Mouse (Mus musculus): ENCODE measurements at regions not wholly inside any gene's neighbourhood (a gene's known extent, or its start where the extent isn't known, plus 50 kb on each side); places are given as distances from the start of the nearest gene placed in this dataset.
"Not testable (repeated sequence)": the region's sequence is repeated elsewhere in the genome, so short reads cannot be mapped to it uniquely, and the experiment has no call there.

- no peak for DNase-seq
These were observed 75.8 kb upstream of the Hao2 start for GRCm38 (mm10) chr3:98968811-98969210.

- DNase-seq, result peak; percentile 38
These were observed 82.7 kb upstream of the Hao2 start for GRCm38 (mm10) chr3:98975777-98976176.

DNA sequence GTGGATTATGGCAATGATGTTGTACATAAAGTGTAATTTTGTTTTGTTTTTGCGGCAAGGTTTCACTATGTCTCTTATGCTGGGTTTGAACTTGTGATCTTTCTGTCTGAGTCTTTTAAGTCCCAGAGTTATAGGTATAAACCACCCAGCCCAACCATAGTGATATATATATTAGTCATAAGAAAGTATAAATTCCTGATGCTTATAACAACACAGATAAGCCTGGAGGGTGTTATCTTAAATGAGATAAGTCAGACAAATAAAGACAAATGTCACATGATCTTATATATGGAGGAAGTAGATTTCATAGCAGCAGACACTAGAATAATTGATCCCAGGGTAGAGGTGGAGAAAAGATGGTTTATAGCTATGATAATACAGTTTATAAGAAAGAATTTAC lies 89.7 kb upstream of the Hao2 start:
- no peak for DNase-seq

GRCm38 (mm10) chr3:98987266-98987665 lies 94.2 kb upstream of the Hao2 start:
- not testable (repeated sequence) for DNase-seq

- DNase-seq, result no peak
These were observed 97.8 kb upstream of the Hao2 start for GRCm38 (mm10) chr3:98990801-98991200.

GRCm38 (mm10) chr3:98991276-98991675 lies 98.2 kb upstream of the Hao2 start:
- no peak for DNase-seq

DNA sequence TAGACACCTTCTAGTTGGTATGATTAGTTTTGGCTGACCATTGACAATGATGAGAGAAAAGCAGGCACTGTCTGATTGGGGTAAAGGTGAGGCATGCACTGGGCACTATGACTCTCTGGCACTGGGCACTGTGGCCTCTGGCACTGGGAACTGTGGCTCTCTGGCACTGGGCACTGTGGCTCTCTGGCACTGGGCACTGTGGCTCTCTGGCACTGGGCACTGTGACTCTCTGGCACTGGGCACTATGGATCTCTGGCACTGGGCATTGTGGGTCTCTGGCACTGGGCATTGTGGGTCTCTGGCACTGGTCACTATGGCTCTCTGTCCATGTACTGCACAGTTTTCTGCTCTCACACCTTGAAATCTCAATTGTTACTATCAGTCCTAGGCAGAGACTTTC lies 101.0 kb upstream of the Hao2 start:
- no peak for DNase-seq

GRCm38 (mm10) chr3:99030636-99031035 lies 110.2 kb upstream of the Wars2 start:
- no peak for DNase-seq

DNA sequence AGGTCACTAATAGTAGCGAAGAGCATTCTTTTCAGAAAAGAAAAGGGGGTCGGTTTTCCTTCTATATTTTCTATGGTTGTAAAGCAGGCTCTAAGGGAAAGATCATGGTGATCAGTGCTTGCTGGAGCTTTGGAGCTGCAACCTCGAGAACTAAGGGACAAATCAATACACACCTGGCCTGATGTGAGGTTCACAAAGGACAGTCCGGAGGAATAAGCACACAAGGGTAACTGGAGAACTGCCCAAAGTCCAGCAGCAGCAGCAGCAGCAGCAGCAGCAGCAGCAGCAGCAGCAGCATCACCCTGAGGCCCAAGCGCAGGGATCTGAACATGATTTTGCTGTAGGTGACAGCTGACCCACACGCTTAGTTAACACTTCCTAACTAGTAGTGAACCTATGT lies 94.7 kb upstream of the Wars2 start:
- DNase-seq, result no peak

- no peak for DNase-seq
These were observed 93.7 kb upstream of the Wars2 start for GRCm38 (mm10) chr3:99047156-99047555.

- DNase-seq, result no peak
These were observed 91.6 kb upstream of the Wars2 start for GRCm38 (mm10) chr3:99049305-99049704.

DNA sequence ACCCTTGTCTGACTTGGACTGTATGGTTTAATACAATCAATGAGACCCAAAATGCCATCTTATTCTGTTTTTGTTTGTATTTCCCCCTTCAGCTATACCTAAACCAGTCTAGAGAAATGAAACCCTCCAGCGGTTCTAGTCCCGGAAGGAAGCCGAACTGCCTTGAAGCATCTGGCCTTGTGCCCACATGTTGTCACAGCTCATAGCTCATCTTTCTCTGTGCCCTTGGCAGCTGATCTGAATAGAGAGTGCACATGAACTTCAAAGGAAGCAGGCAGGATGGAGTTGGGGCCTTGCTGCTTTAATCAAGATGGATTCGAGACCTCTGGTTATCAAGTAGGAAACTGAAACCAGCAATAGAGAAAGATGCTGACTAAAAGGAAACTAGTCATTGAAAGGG lies 88.7 kb upstream of the Wars2 start:
- DNase-seq, result no peak

GRCm38 (mm10) chr3:99067168-99067567 lies 73.7 kb upstream of the Wars2 start:
- no peak for DNase-seq
